ENCODE assay signal across 8 mouse cellular contexts in the genomic region with DNA sequence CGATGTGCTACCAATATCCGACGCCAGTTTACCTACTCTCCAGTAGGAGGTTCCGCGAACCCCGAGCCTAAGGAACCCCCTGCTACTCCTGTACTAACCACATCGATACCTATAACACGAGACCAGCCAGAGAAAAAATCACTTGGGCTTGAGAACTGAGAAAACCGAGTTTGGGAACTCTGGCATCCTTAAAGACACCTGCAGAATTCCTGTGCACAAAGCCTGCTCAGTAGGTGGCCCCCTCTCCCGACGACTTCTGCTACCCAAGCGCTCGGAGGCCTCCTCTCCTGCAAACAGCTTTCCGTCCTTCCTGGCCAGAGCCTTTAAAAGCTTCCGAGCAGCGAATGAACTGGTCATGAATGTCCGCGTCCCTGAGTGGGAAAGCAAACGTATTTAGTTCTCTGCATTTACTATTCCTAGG. TPM values are rescaled to one million over a fixed set of nuclear protein-coding genes. Genes with fewer than 3 reads are reported as not detected.
DNase-seq lines count a peak whose midpoint lies in the region; ATAC-seq and TF ChIP-seq lines count a peak whose summit lies in the region.

No protein-coding gene starts in this region.

- H3K4me2 ChIP-seq in heart, embryonic 16.5 days (ENCODE audit: low read depth, low read length) = peak overlapping the region; percentile 100

- 0 out of 2 replicates have a peak, but pooled peaks cover 4% of the 10 kb centered on the region for H3K4me1 ChIP-seq in heart, embryonic 16.5 days (ENCODE audit: control insufficient read depth, insufficient read depth, low read length)
- H3K4me1 ChIP-seq in limb, embryonic 10.5 days = peaks cover 25% of the 10 kb centered on the region
- H3K4me1 ChIP-seq in midbrain, embryonic 10.5 days = peaks cover 28% of the 10 kb centered on the region

- TF ChIP-seq POLR2A in brain, embryonic 14.5 days (IDR thresholded peaks at IDR 0.05; ENCODE audit: borderline replicate concordance, extremely low read depth, insufficient read depth, insufficient read length, poor library complexity, severe bottlenecking) = no peak

- no peak; the same call in 1 of the 2 replicates for TF ChIP-seq CTCF in brain, embryonic 14.5 days (IDR thresholded peaks at IDR 0.05; ENCODE audit: borderline replicate concordance, extremely low read depth, insufficient read depth, insufficient read length)

- no peaks in the 10 kb centered on the region for H3K36me3 ChIP-seq in heart, embryonic 16.5 days (ENCODE audit: control insufficient read depth, insufficient read depth)
- no peaks in the 10 kb centered on the region for H3K36me3 ChIP-seq in limb, embryonic 10.5 days
- no peaks in the 10 kb centered on the region for H3K36me3 ChIP-seq in midbrain, embryonic 10.5 days

- intact Hi-C loops in left cerebral cortex, postnatal 10 days (cut with DNase I) = loop anchor here (5.0 kb wide), 1 partner anchor 44 kb away; no protein-coding TSS in a partner anchor
- intact Hi-C loops in left cerebral cortex, postnatal 4 days (cut with DNase I) = no loop called here

- peak overlapping the region; percentile 56 for H3K9ac ChIP-seq in heart, embryonic 16.5 days (ENCODE audit: low read length)

- H3K27me3 ChIP-seq in heart, embryonic 16.5 days (ENCODE audit: control insufficient read depth, insufficient read depth, low read length) = 0 out of 2 replicates have a peak, but pooled peaks cover 6% of the 10 kb centered on the region
- H3K27me3 ChIP-seq in limb, embryonic 10.5 days (ENCODE audit: low read depth, poor library complexity, severe bottlenecking) = peaks cover 49% of the 10 kb centered on the region
- peaks cover 52% of the 10 kb centered on the region for H3K27me3 ChIP-seq in midbrain, embryonic 10.5 days (ENCODE audit: low read depth, poor library complexity, severe bottlenecking)

- under 1% methylated on average over 19 of the region's 19 CpGs for WGBS in heart, embryonic 16.5 days
- WGBS in limb, embryonic 10.5 days = 1% methylated on average over 19 of the region's 19 CpGs
- 1% methylated on average over 19 of the region's 19 CpGs for WGBS in midbrain, embryonic 10.5 days

- H3K27ac ChIP-seq in heart, embryonic 16.5 days (ENCODE audit: low read length) = peak overlapping the region; percentile 41; the same call in 1 of the 2 replicates
- peak overlapping the region; percentile 56 for H3K27ac ChIP-seq in limb, embryonic 10.5 days
- H3K27ac ChIP-seq in midbrain, embryonic 10.5 days (replicated peaks) = 0 out of 2 replicates have a peak overlapping the region, but pooled peaks have one; percentile 13

- peak; percentile 35 to 55 for DNase-seq in left cerebral cortex, postnatal 10 days (ENCODE audit: extremely low spot score in 1 of 2, low spot score in 2 of 2)
- DNase-seq in left cerebral cortex, postnatal 4 days = no peak
- DNase-seq in brain, embryonic 14.5 days (ENCODE audit: low read depth) = peak; percentile 74
- DNase-seq in limb, embryonic 10.5 days (ENCODE audit: low spot score) = no peak
- DNase-seq in midbrain, embryonic 10.5 days (ENCODE audit: low spot score) = no peak
- DNase-seq in thymus, postnatal 14 days = peak; percentile 43

- H3K9me3 ChIP-seq in heart, embryonic 16.5 days (replicated peaks; ENCODE audit: control insufficient read depth, low read length) = no peaks in the 10 kb centered on the region
- H3K9me3 ChIP-seq in limb, embryonic 10.5 days (replicated peaks) = no peaks in the 10 kb centered on the region
- H3K9me3 ChIP-seq in midbrain, embryonic 10.5 days (replicated peaks) = no peaks in the 10 kb centered on the region

- peak overlapping the region; percentile 84 for H3K4me3 ChIP-seq in heart, embryonic 16.5 days (ENCODE audit: low read length)
- H3K4me3 ChIP-seq in limb, embryonic 10.5 days = peak overlapping the region; percentile 74
- peak overlapping the region; percentile 79 for H3K4me3 ChIP-seq in midbrain, embryonic 10.5 days

- peak; percentile 39; the same call in 1 of the 2 replicates for ATAC-seq in heart, embryonic 16.5 days (replicated peaks; ENCODE audit: extremely low read depth, insufficient read depth, low FRiP score)
- ATAC-seq in granulocyte monocyte progenitor cell, adult 5-6 weeks (replicated peaks; ENCODE audit: poor library complexity, severe bottlenecking) = no peak

RNA-seq across cellular contexts. Expression of a gene that starts 0.7 kb away (rescaled TPM):
- total RNA-seq in left cerebral cortex, postnatal 10 days (2021) = 1 to 10 TPM; 2.1 TPM
- total RNA-seq in left cerebral cortex, postnatal 4 days (2021) = 1 to 10 TPM; 1.6 to 2.0 TPM
- polyA plus RNA-seq in brain, embryonic 14.5 days (2012; rRNA removed) = 1.4 and 2.5 TPM in 2 replicates
- polyA plus RNA-seq in heart, embryonic 16.5 days (2015; fragmentation: Nextera tagmentation; extraction: Ambion mirVana) = 5.8 TPM in 2 replicates
- 3.2 and 3.5 TPM in 2 replicates for polyA plus RNA-seq in limb, embryonic 10.5 days (2016; fragmentation: Nextera tagmentation; extraction: Ambion mirVana)
- 3.2 and 3.7 TPM in 2 replicates for polyA plus RNA-seq in midbrain, embryonic 10.5 days (2016; fragmentation: Nextera tagmentation; extraction: Ambion mirVana)
- not detected in 2 replicates for total RNA-seq in granulocyte monocyte progenitor cell, adult 5-6 weeks (2014; fragmentation: Nextera tagmentation)
- total RNA-seq in granulocyte monocyte progenitor cell, adult 5-6 weeks (2017) = not detected in 2 replicates

RNA-seq across cellular contexts. Expression of a gene that starts 15.0 kb away (rescaled TPM):
- 10 to 100 TPM; 21.2 to 24.1 TPM for total RNA-seq in left cerebral cortex, postnatal 10 days (2021)
- 10 to 100 TPM; 26.7 to 31.7 TPM for total RNA-seq in left cerebral cortex, postnatal 4 days (2021)
- polyA plus RNA-seq in brain, embryonic 14.5 days (2012; rRNA removed) = 14.6 and 14.8 TPM in 2 replicates
- 10.1 and 12.2 TPM in 2 replicates for polyA plus RNA-seq in heart, embryonic 16.5 days (2015; fragmentation: Nextera tagmentation; extraction: Ambion mirVana)
- 15.9 and 17.8 TPM in 2 replicates for polyA plus RNA-seq in limb, embryonic 10.5 days (2016; fragmentation: Nextera tagmentation; extraction: Ambion mirVana)
- 16.8 and 17.5 TPM in 2 replicates for polyA plus RNA-seq in midbrain, embryonic 10.5 days (2016; fragmentation: Nextera tagmentation; extraction: Ambion mirVana)
- 20.4 and 29.5 TPM in 2 replicates for total RNA-seq in granulocyte monocyte progenitor cell, adult 5-6 weeks (2014; fragmentation: Nextera tagmentation)
- 15.4 and 17.4 TPM in 2 replicates for total RNA-seq in granulocyte monocyte progenitor cell, adult 5-6 weeks (2017)

Comparison
In these comparisons a context has a peak if more than half of its experiments do, and no peak if none do; other contexts are left out.
1. DNase-seq: peak in left cerebral cortex, postnatal 10 days (2 of 2), brain, embryonic 14.5 days (single experiment) and thymus, postnatal 14 days (single experiment); none in left cerebral cortex, postnatal 4 days (single experiment), limb, embryonic 10.5 days (single experiment) and midbrain, embryonic 10.5 days (single experiment).
2. Peak in every context shown above with its lines, with median percentiles within 50 percentile points of each other: H3K27ac ChIP-seq and H3K4me3 ChIP-seq.